Mouse (Mus musculus) neural tube, embryonic 15.5 days (tissue): ENCODE data around the gene Tbc1d8. TPM values are rescaled to one million over a fixed set of nuclear protein-coding genes. Genes with fewer than 3 reads are reported as not detected.
A peak's percentile ranks its signal among the peaks of the same experiment; 100 is the strongest.

ENCODE experiments used
- ATAC-seq: fragments of 200-750 bp; cut with Nextera tagmentation; 2 replicates; pipeline ENCODE4 v1.8.0; 2017; ENCODE audit warnings: mild to moderate bottlenecking, moderate TSS enrichment, moderate library complexity; ENCODE audit not compliant: low FRiP score
- H3K27ac ChIP-seq: fragments of 300-500 bp; sonication (generic); replicated peaks from 2 replicates; pipeline ENCODE4 v1.5.1; 2015; ENCODE audit warnings: mild to moderate bottlenecking, inconsistent platforms
- H3K27me3 ChIP-seq: fragments of 300-500 bp; sonication (generic); replicated peaks from 2 replicates; pipeline ENCODE4 v1.6.1; 2015; ENCODE audit warnings: inconsistent platforms
- H3K36me3 ChIP-seq: fragments of 300-500 bp; sonication (generic); 2 replicates; pipeline ENCODE4 v1.6.1; 2015; ENCODE audit warnings: inconsistent platforms
- H3K4me1 ChIP-seq: fragments of 300-500 bp; sonication (generic); 2 replicates; pipeline ENCODE4 v1.6.1; 2015; ENCODE audit warnings: inconsistent platforms
- H3K4me2 ChIP-seq: fragments of 300-500 bp; sonication (generic); 2 replicates; pipeline ENCODE4 v1.6.1; 2015; ENCODE audit warnings: inconsistent platforms, mild to moderate bottlenecking, moderate library complexity
- H3K4me3 ChIP-seq: fragments of 300-500 bp; sonication (generic); replicated peaks from 2 replicates; pipeline ENCODE4 v1.5.1; 2015; ENCODE audit warnings: mild to moderate bottlenecking, inconsistent platforms
- H3K9ac ChIP-seq: fragments of 300-500 bp; sonication (generic); replicated peaks from 2 replicates; pipeline ENCODE4 v1.6.1; 2015; ENCODE audit warnings: mild to moderate bottlenecking, inconsistent platforms
- H3K9me3 ChIP-seq: fragments of 300-500 bp; sonication (generic); replicated peaks from 2 replicates; pipeline ENCODE4 v1.6.1; 2016; ENCODE audit warnings: inconsistent platforms
- WGBS: fragments of 180-500 bp; shearing (Covaris S2); methylation state at CpG from one replicate; pipeline ENCODE4 v1.1.7; 2015; ENCODE audit warnings: mixed read lengths; 5-methylcytosine and 5-hydroxymethylcytosine counted together
- polyA plus RNA-seq: library from polyadenylated mRNA; unstranded; fragments of >200 nt; fragmentation: Nextera tagmentation; extraction: Ambion mirVana; gene quantifications from 2 replicates; pipeline ENCODE4 v1.2.1, GENCODE M21; 2015

The Tbc1d8 gene
- polyA plus RNA-seq, 1 experiment from 2014 or later = 12.7 TPM

GRCm38 (mm10) chr1:39343242-39343641 lies 135.3 kb downstream of the Tbc1d8 start:
- Histone ChIP-seq H3K4me3 (no peak overlapping the region), H3K9ac (no peak overlapping the region), H3K27me3 (0 out of 2 replicates have a peak, but pooled peaks cover 3% of the 10 kb centered on the region), H3K27ac (no peak overlapping the region), H3K4me2 (no peak overlapping the region), H3K36me3 (no peaks in the 10 kb centered on the region), H3K4me1 (0 out of 2 replicates have a peak, but pooled peaks cover 3% of the 10 kb centered on the region), H3K9me3 (no peaks in the 10 kb centered on the region)
- ATAC-seq = no peak
- whole genome bisulfite sequencing = 80% methylated on average over 5 of the region's 5 CpGs

GRCm38 (mm10) chr1:39341807-39342206 lies 136.7 kb downstream of the Tbc1d8 start:
- ATAC-seq = no peak
- Histone ChIP-seq H3K27me3 (0 out of 2 replicates have a peak, but pooled peaks cover 3% of the 10 kb centered on the region), H3K4me1 (0 out of 2 replicates have a peak, but pooled peaks cover 3% of the 10 kb centered on the region), H3K9me3 (no peaks in the 10 kb centered on the region), H3K4me2 (no peak overlapping the region), H3K9ac (no peak overlapping the region), H3K27ac (no peak overlapping the region), H3K36me3 (no peaks in the 10 kb centered on the region), H3K4me3 (no peak overlapping the region)
- WGBS = 87% methylated on average over 4 of the region's 4 CpGs

GRCm38 (mm10) chr1:39340647-39341046 lies 137.9 kb downstream of the Tbc1d8 start:
- no peak overlapping the region for H3K4me2 ChIP-seq
- H3K4me3 ChIP-seq = no peak overlapping the region
- no peaks in the 10 kb centered on the region for H3K36me3 ChIP-seq
- 0 out of 2 replicates have a peak, but pooled peaks cover 3% of the 10 kb centered on the region for H3K4me1 ChIP-seq
- H3K27me3 ChIP-seq = peaks cover 3% of the 10 kb centered on the region; the same call in 1 of the 2 replicates
- no peaks in the 10 kb centered on the region for H3K9me3 ChIP-seq
- no peak overlapping the region for H3K27ac ChIP-seq
- no peak overlapping the region for H3K9ac ChIP-seq
- ATAC-seq = peak; percentile 58; the same call in 1 of the 2 replicates
- 21% methylated on average over 8 of the region's 8 CpGs for WGBS

- H3K9ac ChIP-seq = no peak overlapping the region
- no peaks in the 10 kb centered on the region for H3K9me3 ChIP-seq
- WGBS = 89% methylated on average over 6 of the region's 6 CpGs
- ATAC-seq = no peak
- H3K4me3 ChIP-seq = no peak overlapping the region
- H3K4me1 ChIP-seq = 0 out of 2 replicates have a peak, but pooled peaks cover 3% of the 10 kb centered on the region
- peaks cover 3% of the 10 kb centered on the region; the same call in 1 of the 2 replicates for H3K27me3 ChIP-seq
- H3K4me2 ChIP-seq = no peak overlapping the region
- no peaks in the 10 kb centered on the region for H3K36me3 ChIP-seq
- no peak overlapping the region for H3K27ac ChIP-seq
Observed at GRCm38 (mm10) chr1:39340156-39340555, 138.4 kb downstream of the Tbc1d8 start.

GRCm38 (mm10) chr1:39339455-39339854 lies 139.1 kb downstream of the Tbc1d8 start:
- no peak overlapping the region for H3K4me3 ChIP-seq
- no peak for ATAC-seq
- WGBS = 59% methylated on average over 5 of the region's 5 CpGs
- H3K36me3 ChIP-seq = no peaks in the 10 kb centered on the region
- no peak overlapping the region for H3K4me2 ChIP-seq
- H3K27ac ChIP-seq = no peak overlapping the region
- 0 out of 2 replicates have a peak, but pooled peaks cover 3% of the 10 kb centered on the region for H3K4me1 ChIP-seq
- no peak overlapping the region for H3K9ac ChIP-seq
- peaks cover 3% of the 10 kb centered on the region; the same call in 1 of the 2 replicates for H3K27me3 ChIP-seq
- H3K9me3 ChIP-seq = no peaks in the 10 kb centered on the region

GRCm38 (mm10) chr1:39338831-39339230 lies 139.7 kb downstream of the Tbc1d8 start:
- Histone ChIP-seq H3K36me3 (no peaks in the 10 kb centered on the region), H3K9ac (no peak overlapping the region), H3K9me3 (no peaks in the 10 kb centered on the region), H3K4me3 (no peak overlapping the region), H3K27me3 (peaks cover 3% of the 10 kb centered on the region; the same call in 1 of the 2 replicates), H3K4me1 (0 out of 2 replicates have a peak, but pooled peaks cover 3% of the 10 kb centered on the region), H3K27ac (no peak overlapping the region), H3K4me2 (no peak overlapping the region)
- ATAC-seq = no peak
- WGBS = 82% methylated on average over 10 of the region's 10 CpGs

GRCm38 (mm10) chr1:39336788-39337187 lies 141.8 kb downstream of the Tbc1d8 start:
- 0 out of 2 replicates have a peak, but pooled peaks cover 3% of the 10 kb centered on the region for H3K4me1 ChIP-seq
- no peak overlapping the region for H3K4me2 ChIP-seq
- H3K27me3 ChIP-seq = peaks cover 3% of the 10 kb centered on the region; the same call in 1 of the 2 replicates
- H3K9me3 ChIP-seq = no peaks in the 10 kb centered on the region
- no peak overlapping the region for H3K9ac ChIP-seq
- H3K4me3 ChIP-seq = no peak overlapping the region
- 77% methylated on average over 8 of the region's 8 CpGs for WGBS
- no peak for ATAC-seq
- H3K27ac ChIP-seq = no peak overlapping the region
- H3K36me3 ChIP-seq = no peaks in the 10 kb centered on the region

- no peaks in the 10 kb centered on the region for H3K9me3 ChIP-seq
- 32% methylated on average over 15 of the region's 15 CpGs for WGBS
- no peak for ATAC-seq
- no peaks in the 10 kb centered on the region for H3K36me3 ChIP-seq
- H3K4me2 ChIP-seq = no peak overlapping the region
- H3K9ac ChIP-seq = no peak overlapping the region
- no peak overlapping the region for H3K27ac ChIP-seq
- H3K4me3 ChIP-seq = no peak overlapping the region
- H3K27me3 ChIP-seq = no peaks in the 10 kb centered on the region; the same call in 1 of the 2 replicates
- H3K4me1 ChIP-seq = 0 out of 2 replicates have a peak, but pooled peaks cover 3% of the 10 kb centered on the region
Observed at GRCm38 (mm10) chr1:39335561-39336196, 142.9 kb downstream of the Tbc1d8 start.

- Histone ChIP-seq H3K27me3 (no peaks in the 10 kb centered on the region; the same call in 1 of the 2 replicates), H3K4me1 (peaks cover 4% of the 10 kb centered on the region), H3K9ac (no peak overlapping the region), H3K4me2 (no peak overlapping the region), H3K36me3 (no peaks in the 10 kb centered on the region), H3K27ac (no peak overlapping the region), H3K4me3 (no peak overlapping the region), H3K9me3 (no peaks in the 10 kb centered on the region)
- WGBS = 84% methylated on average over 4 of the region's 4 CpGs
- no peak for ATAC-seq
Observed at GRCm38 (mm10) chr1:39332456-39332855, 146.1 kb downstream of the Tbc1d8 start.

GRCm38 (mm10) chr1:39330857-39331594 lies 147.5 kb downstream of the Tbc1d8 start:
- H3K9ac ChIP-seq = no peak overlapping the region
- H3K4me1 ChIP-seq = peaks cover 8% of the 10 kb centered on the region
- no peak overlapping the region for H3K4me2 ChIP-seq
- H3K4me3 ChIP-seq = no peak overlapping the region
- no peak for ATAC-seq
- H3K27me3 ChIP-seq = no peaks in the 10 kb centered on the region; the same call in 1 of the 2 replicates
- H3K9me3 ChIP-seq = no peaks in the 10 kb centered on the region
- no peak overlapping the region for H3K27ac ChIP-seq
- H3K36me3 ChIP-seq = no peaks in the 10 kb centered on the region
- WGBS = 52% methylated on average over 7 of the region's 7 CpGs

- no peak overlapping the region for H3K4me3 ChIP-seq
- H3K27me3 ChIP-seq = no peaks in the 10 kb centered on the region
- H3K9me3 ChIP-seq = no peaks in the 10 kb centered on the region
- no peak overlapping the region for H3K27ac ChIP-seq
- no peak overlapping the region for H3K4me2 ChIP-seq
- no peak for ATAC-seq
- H3K9ac ChIP-seq = no peak overlapping the region
- H3K4me1 ChIP-seq = peaks cover 8% of the 10 kb centered on the region
- 70% methylated on average over 7 of the region's 7 CpGs for WGBS
- no peaks in the 10 kb centered on the region for H3K36me3 ChIP-seq
Observed at GRCm38 (mm10) chr1:39327546-39327945, 151.0 kb downstream of the Tbc1d8 start.
